Mouse (Mus musculus) left cerebral cortex, adult 9 months (tissue): ENCODE data around the gene Hcn4.

Source experiments
- DNase-seq, 2 experiments: peaks; one replicate each; pipeline ENCODE4 v3.0.0; 2022; ENCODE audit warnings: low spot score in 2 of 2

Hcn4 gene

GRCm38 (mm10) chr9:58823139-58823917, at the start of gene Hcn4:
Gene Hcn4 (plus strand): TSS chr9:58823412.
- no peak for DNase-seq

- no peak for DNase-seq
These were observed 48.5 kb upstream of the Hcn4 start for GRCm38 (mm10) chr9:58774761-58775160.

GRCm38 (mm10) chr9:58775363-58775762, 47.8 kb upstream of the Hcn4 start:
- no peak for DNase-seq

GRCm38 (mm10) chr9:58789476-58789875, 33.7 kb upstream of the Hcn4 start:
- no peak for DNase-seq

GRCm38 (mm10) chr9:58798155-58798554, 25.1 kb upstream of the Hcn4 start:
- DNase-seq = no peak

- no peak for DNase-seq
These were observed 21.8 kb upstream of the Hcn4 start for GRCm38 (mm10) chr9:58801441-58801840.

- DNase-seq = no peak
These were observed 20.9 kb upstream of the Hcn4 start for GRCm38 (mm10) chr9:58802294-58802693.

GRCm38 (mm10) chr9:58802802-58803201, 20.4 kb upstream of the Hcn4 start:
- no peak for DNase-seq

GRCm38 (mm10) chr9:58805601-58806318, 17.5 kb upstream of the Hcn4 start:
- DNase-seq = no peak

- DNase-seq = no peak
These were observed 12.0 kb upstream of the Hcn4 start for GRCm38 (mm10) chr9:58811171-58811570.

- peak in 1 of 2 experiments; percentile 73 for DNase-seq
These were observed 7.5 kb upstream of the Hcn4 start for GRCm38 (mm10) chr9:58815552-58816260.

GRCm38 (mm10) chr9:58816458-58816857, 6.8 kb upstream of the Hcn4 start:
- no peak for DNase-seq

GRCm38 (mm10) chr9:58817676-58818075, 5.5 kb upstream of the Hcn4 start:
- no peak for DNase-seq

GRCm38 (mm10) chr9:58822431-58823091, 651 bp upstream of the Hcn4 start:
- peak in 1 of 2 experiments; percentile 63 for DNase-seq

GRCm38 (mm10) chr9:58823918-58824215, 655 bp downstream of the Hcn4 start:
- DNase-seq = no peak

- DNase-seq = no peak
These were observed 6.4 kb downstream of the Hcn4 start for GRCm38 (mm10) chr9:58829627-58830026.

GRCm38 (mm10) chr9:58832939-58833338, 9.7 kb downstream of the Hcn4 start:
- no peak for DNase-seq

- DNase-seq = no peak
These were observed 14.0 kb downstream of the Hcn4 start for GRCm38 (mm10) chr9:58837174-58837573.

GRCm38 (mm10) chr9:58838504-58838903, 15.3 kb downstream of the Hcn4 start:
- no peak for DNase-seq

GRCm38 (mm10) chr9:58841655-58842054, 18.4 kb downstream of the Hcn4 start:
- no peak for DNase-seq

- no peak for DNase-seq
These were observed 21.4 kb downstream of the Hcn4 start for GRCm38 (mm10) chr9:58844597-58844996.

GRCm38 (mm10) chr9:58847008-58847407, 23.8 kb downstream of the Hcn4 start:
- DNase-seq = no peak
